Mouse (Mus musculus) lung, adult 2 months (tissue): Measurements from ENCODE around the gene Ang2. TPM values are rescaled to one million over a fixed set of nuclear protein-coding genes. Genes with fewer than 3 reads are reported as not detected.
"Not testable (repeated sequence)": the region's sequence is repeated elsewhere in the genome, so short reads cannot be mapped to it uniquely, and the experiment has no call there.

Source experiments
- DNase-seq: peaks from one replicate; pipeline ENCODE4 v3.0.0; 2022
- H3K4me1 ChIP-seq: fragments of 200-500 bp; 2 replicates; pipeline ENCODE4 v1.6.1; 2011; ENCODE audit warnings: low read length; ENCODE audit not compliant: control insufficient read depth, insufficient read depth
- H3K4me3 ChIP-seq: fragments of 200-500 bp; replicated peaks from 2 replicates; pipeline ENCODE3; 2011; ENCODE audit warnings: low read depth, mild to moderate bottlenecking, control low read depth, low read length; ENCODE audit errors: extremely low read depth
- CTCF ChIP-seq: fragments of 200-500 bp; IDR thresholded peaks from 2 replicates; pipeline ENCODE4 v1.5.1; 2011; ENCODE audit warnings: mild to moderate bottlenecking, low read length, control low read depth; ENCODE audit not compliant: insufficient read depth
- POLR2A ChIP-seq: fragments of 200-500 bp; IDR thresholded peaks from 2 replicates; pipeline ENCODE4 v1.6.1; 2011; ENCODE audit warnings: low read depth, mild to moderate bottlenecking, control low read depth, low read length, borderline replicate concordance; ENCODE audit errors: extremely low read depth
- WGBS: fragments of 180-500 bp; shearing (Covaris S2); methylation state at CpG from one replicate; pipeline ENCODE4 v1.1.7; 2018; 5-methylcytosine and 5-hydroxymethylcytosine counted together
- polyA plus RNA-seq: library from polyadenylated mRNA; depleted of rRNA; stranded (reverse); fragments of >200 nt; gene quantifications from 2 replicates; pipeline ENCODE4 v1.2.3, GENCODE M21; 2012

Ang2 gene
- polyA plus RNA-seq, 1 experiment = not detected

DNA sequence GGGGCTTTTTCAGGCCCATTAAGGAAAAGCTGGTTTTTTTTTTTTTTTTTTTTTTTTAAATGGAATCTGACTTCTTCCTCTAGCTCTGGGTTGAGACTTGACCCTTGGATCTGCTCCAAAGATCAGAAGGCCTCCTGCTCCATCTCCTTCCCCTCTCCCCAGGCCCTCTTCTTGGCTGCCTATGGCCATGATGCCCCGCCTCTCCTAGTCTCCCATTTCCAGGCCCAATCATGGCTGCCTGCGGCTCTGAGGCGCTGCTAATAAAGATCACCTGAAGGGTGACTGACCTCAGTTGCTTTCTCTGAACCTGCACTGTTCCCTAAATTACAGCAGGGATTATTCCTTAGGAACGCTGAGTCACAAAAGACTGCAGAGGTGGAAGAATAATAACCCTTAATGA is 25.1 kb downstream of the Ang2 start:
- H3K4me3 ChIP-seq = no peak overlapping the region
- no peak for DNase-seq
- 89% methylated on average over 4 of the region's 4 CpGs for WGBS
- no peak for TF ChIP-seq POLR2A
- TF ChIP-seq CTCF = no peak
- H3K4me1 ChIP-seq = no peaks in the 10 kb centered on the region

DNA sequence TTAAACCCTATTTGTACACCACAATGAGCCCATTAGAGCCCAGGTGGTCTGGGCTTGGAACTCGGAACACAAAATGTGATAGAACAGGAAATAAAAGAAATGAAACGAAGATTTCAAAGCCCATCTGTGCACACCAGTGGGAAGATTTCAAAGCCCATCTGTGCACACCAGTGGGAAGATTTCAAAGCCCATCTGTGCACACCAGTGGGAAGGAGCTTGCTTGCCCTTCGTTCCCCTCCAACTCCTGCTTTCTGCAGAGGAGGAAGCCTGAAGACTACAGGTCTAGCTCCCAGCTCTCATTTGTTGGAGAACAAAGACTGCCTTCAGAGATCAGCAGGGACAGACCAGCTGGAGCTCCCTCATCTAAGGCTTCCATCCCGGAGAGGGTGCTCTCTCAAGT is 26.0 kb downstream of the Ang2 start:
- H3K4me1 ChIP-seq, H3K4me3 ChIP-seq, DNase-seq: not testable (repeated sequence)
- WGBS = 40% methylated on average over 4 of the region's 4 CpGs

DNA sequence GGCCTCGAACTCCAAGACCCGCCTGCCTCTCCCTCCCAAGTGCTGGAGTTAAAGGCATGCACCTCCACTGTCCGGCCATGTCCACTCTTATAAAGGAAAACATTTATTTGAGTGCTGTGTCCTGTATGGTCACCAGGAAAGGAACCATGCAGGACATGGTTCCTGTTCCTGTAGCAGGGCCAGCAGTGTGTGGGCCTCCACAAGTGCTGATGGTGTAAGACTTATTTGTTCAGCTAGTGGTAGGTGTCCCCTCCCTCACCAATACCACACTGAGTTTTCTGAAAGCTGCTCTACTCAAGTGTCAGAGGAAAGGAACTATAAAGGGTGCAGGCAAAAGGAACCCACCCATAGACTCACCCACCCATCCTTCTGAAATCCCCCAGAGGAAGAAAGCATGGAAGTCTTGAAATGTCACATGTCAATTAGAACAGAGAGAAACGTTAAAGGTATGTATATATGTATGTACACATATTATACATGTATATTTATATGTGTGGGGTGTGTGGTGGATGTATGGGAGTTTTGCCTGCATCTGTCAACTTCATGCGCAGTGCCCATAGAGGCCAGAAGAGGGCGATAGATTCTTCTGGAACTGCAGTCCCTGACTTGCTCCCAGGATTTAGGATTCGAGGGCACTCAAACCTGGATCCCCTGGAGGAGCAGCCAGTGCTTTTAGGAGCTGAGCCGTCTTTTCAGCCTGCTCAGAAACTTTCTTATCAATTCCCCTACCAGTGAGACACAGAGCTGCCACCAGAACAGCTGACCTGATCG is 26.7 kb downstream of the Ang2 start:
- not testable (repeated sequence) for H3K4me3 ChIP-seq, DNase-seq, H3K4me1 ChIP-seq
- peak; percentile 73 for TF ChIP-seq CTCF
- 37% methylated on average over 9 of the region's 9 CpGs for WGBS

DNA sequence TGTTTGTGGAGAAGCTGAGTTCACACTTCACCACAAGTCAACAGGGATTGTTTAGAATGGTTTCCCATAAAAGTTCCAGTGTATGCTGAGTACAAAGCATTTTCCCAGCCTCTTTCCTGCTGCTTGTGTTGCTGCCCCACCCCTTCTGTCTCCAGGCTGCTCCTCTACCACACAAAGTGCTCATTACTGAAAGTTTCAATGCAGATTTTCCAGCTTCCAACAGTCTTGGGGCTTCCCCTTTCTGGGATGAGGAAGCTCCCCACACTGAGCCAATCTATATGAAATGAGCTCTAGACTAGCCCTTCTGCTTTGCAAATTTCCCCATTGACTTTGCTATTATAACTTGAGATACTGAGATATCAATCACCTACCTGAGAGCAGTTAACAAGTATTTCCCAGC is 32.9 kb downstream of the Ang2 start:
- TF ChIP-seq CTCF = no peak
- TF ChIP-seq POLR2A = no peak
- DNase-seq = no peak
- peaks cover 5% of the 10 kb centered on the region for H3K4me1 ChIP-seq
- no peak overlapping the region for H3K4me3 ChIP-seq

DNA sequence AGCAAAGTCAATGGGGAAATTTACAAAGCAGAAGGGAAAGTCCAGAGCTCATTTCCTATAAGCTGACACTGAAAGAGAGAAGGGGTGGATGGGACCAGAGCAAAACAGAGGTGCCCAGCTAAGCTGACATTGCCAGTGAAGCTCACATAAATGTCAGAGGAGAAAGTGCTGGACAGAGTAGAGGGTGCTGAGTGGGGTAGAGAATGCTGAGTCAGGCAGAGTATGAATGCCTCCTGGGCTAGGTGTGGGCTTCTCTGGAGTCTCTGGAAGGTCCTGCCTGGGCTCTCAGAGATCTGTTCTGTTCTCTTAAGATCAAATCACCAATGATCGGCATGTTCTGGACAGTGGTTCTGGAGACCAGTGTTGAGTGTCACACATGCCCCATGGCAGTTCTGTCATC is 33.5 kb downstream of the Ang2 start:
- 89% methylated on average over 1 of the region's 1 CpGs for WGBS
- DNase-seq = no peak
- H3K4me1 ChIP-seq = peaks cover 5% of the 10 kb centered on the region
- no peak overlapping the region for H3K4me3 ChIP-seq
- TF ChIP-seq CTCF = no peak
- no peak for TF ChIP-seq POLR2A

DNA sequence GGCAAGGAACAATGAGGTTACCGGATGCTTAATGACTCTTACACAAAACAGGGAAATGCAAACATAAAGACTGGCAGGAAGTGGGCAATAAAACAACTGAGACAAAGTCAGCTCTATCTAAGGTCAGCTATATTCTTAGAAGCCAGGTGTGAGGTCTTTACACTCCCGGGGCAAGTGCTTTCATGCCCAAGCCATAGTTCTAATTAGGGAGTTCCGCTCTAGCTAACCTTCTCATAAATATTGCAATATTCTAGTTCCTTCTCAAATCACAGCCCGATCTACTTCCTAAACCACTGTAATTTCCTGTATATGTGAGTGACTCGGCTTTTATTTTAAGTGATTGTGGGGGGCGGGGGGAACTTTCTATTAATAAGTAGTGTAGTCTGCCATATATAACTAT is 35.6 kb downstream of the Ang2 start:
- 46% methylated on average over 6 of the region's 6 CpGs for WGBS
- not testable (repeated sequence) for DNase-seq, H3K4me3 ChIP-seq, H3K4me1 ChIP-seq

DNA sequence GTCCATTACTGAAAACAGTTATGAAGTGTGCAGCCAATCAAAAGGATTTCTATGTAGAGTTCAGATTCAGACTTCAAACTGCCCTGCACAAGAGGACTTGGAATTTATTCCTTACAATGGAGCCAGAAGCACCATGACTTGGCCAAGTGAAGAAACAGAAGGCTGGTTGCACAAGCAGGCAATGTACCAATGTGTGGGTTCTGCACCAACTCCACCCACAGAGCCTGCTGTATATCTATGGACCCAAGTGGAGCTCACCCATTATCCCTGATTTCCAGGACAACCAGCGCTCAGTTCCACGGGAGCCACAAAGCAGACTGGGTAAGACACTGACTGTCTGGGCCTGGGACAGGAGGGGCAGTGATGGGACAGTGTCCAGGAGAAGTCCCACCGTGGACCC is 37.0 kb downstream of the Ang2 start, which contains the start of gene Rnase2b:
Gene Rnase2b (plus strand): TSS at position 285 of the 400 bp plus-strand sequence.
- not testable (repeated sequence) for H3K4me3 ChIP-seq, DNase-seq, H3K4me1 ChIP-seq
- 95% methylated on average over 3 of the region's 3 CpGs for WGBS

DNA sequence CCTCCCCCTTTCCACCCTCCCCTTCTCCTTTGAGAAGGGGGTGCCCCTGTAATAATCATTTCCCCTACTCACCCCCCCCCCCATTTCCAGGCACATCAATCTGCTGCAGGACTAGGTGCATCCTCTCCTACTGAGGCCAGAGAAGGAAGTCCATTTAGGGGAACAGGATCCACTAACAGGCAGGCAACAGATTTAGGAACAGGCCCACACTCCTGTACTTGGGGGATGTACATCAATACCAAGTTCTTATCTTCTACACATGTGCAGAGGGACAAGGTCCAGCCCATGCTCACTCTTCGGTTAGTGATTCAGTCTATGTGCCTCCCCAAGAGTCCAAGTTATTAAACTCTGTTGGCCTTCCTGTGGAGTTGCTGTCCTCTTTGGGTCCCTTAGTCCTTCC is 41.9 kb downstream of the Ang2 start:
- TF ChIP-seq POLR2A (no peak), CTCF (no peak)
- H3K4me3 ChIP-seq = no peak overlapping the region
- no peaks in the 10 kb centered on the region; the same call in 1 of the 2 replicates for H3K4me1 ChIP-seq
- 87% methylated on average over 1 of the region's 1 CpGs for WGBS
- DNase-seq = no peak

DNA sequence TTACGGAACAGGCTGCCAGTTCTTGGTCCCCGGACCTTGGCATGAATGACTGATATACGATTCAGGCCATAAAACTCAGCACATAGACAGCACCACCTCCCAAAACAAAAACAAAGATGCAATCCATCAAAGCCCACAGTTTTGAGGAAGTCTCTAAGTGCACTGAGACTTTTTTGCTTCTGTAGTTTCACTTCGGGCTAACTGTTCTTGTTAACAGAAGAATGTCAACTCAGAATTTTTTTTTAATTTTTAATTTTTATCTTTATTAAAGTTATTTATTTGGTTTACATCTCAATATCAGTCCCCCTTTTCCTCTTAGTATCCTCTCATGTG is 42.2 kb downstream of the Ang2 start:
- H3K4me1 ChIP-seq = no peaks in the 10 kb centered on the region; the same call in 1 of the 2 replicates
- H3K4me3 ChIP-seq = no peak overlapping the region
- WGBS = 35% methylated on average over 4 of the region's 4 CpGs
- no peak for DNase-seq
- no peak for TF ChIP-seq POLR2A
- no peak for TF ChIP-seq CTCF

DNA sequence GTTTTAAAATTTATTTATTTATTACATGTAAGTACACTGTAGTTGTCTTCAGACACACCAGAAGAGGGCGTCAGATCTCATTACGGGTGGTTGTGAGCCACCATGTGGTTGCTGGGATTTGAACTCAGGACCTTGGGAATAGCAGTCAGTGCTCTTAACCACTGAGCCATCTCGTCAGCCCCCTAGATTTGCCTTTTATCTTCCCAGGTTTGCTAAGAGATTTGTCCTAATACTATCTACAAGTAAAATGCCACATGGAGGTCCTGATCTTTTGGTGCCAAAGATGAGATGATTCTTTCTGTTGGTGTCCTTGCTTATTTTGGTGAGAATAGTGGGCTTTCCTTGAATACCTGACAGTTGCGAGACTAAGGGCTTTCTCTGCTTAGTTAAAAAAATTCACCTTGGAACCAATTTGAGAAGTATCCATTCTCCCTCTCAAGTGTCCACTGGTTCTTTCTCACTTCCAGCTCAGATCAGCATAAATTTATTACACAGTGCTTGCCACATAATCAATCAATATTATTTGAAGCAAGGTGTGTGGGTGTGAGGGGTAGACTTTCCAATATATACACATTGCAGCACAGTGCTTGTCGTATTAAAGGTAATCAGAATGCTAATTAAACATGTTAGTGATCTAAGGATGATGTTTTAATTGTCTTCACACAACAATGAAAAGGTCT is 42.8 kb downstream of the Ang2 start:
- WGBS = 80% methylated on average over 5 of the region's 5 CpGs
- no peak for TF ChIP-seq POLR2A
- TF ChIP-seq CTCF = no peak
- H3K4me3 ChIP-seq = no peak overlapping the region
- no peaks in the 10 kb centered on the region; the same call in 1 of the 2 replicates for H3K4me1 ChIP-seq
- DNase-seq = no peak
